Mouse (Mus musculus): Measurements from ENCODE around the gene Mboat2. TPM values are rescaled to one million over a fixed set of nuclear protein-coding genes. Genes with fewer than 3 reads are reported as not detected.

The Mboat2 gene
- not detected for polyA plus RNA-seq (2017; shearing (Covaris generic))

GRCm38 (mm10) chr12:24830766-24831152 is at the start of gene Mboat2:
Mboat2 (plus strand) TSS chr12:24830879.

GRCm38 (mm10) chr12:24974446-24975114 is 143.9 kb downstream of the Mboat2 start, which contains the start of gene Kidins220:
Kidins220 (plus strand) TSS chr12:24974925.

Other genes with a start within 250 kb of the Mboat2 start
- gene Klf11, start 179.6 kb upstream of the Mboat2 start, polyA plus RNA-seq (2017; shearing (Covaris generic)): 2.1 TPM
- not detected for gene Cys1, start 149.1 kb upstream of the Mboat2 start, polyA plus RNA-seq (2017; shearing (Covaris generic))
- gene Rrm2, start 122.6 kb upstream of the Mboat2 start, polyA plus RNA-seq (2017; shearing (Covaris generic)): 47.3 TPM
- 61.6 TPM for gene Kidins220, start 144.0 kb downstream of the Mboat2 start, polyA plus RNA-seq (2017; shearing (Covaris generic))

All from inflammation-experienced regulatory T-cells, adult 16 weeks (primary cell).